Mouse (Mus musculus) intestine, embryonic 14.5 days (tissue): ENCODE data around the gene Crnn. TPM values are rescaled to one million over a fixed set of nuclear protein-coding genes. Genes with fewer than 3 reads are reported as not detected.

Source experiments
- ATAC-seq: fragments of 200-750 bp; cut with Nextera tagmentation; replicated peaks from 2 replicates; pipeline ENCODE4 v1.8.0; 2017; ENCODE audit warnings: low read depth, moderate number of reproducible peaks, moderate TSS enrichment, moderate library complexity; ENCODE audit not compliant: low FRiP score, low TSS enrichment
- DNase-seq: peaks from one replicate; pipeline ENCODE4 v3.0.0-alpha.2; 2018; ENCODE audit warnings: low spot score
- H3K27ac ChIP-seq: fragments of 300-500 bp; sonication (generic); 2 replicates; pipeline ENCODE4 v1.5.1; 2014; ENCODE audit warnings: low read depth, mild to moderate bottlenecking, control low read depth
- H3K27me3 ChIP-seq: fragments of 300-500 bp; sonication (generic); replicated peaks from 2 replicates; pipeline ENCODE4 v1.6.1; 2014; ENCODE audit warnings: low read length, control low read depth; ENCODE audit not compliant: control insufficient read depth, insufficient read depth
- H3K36me3 ChIP-seq: fragments of 300-500 bp; sonication (generic); 2 replicates; pipeline ENCODE4 v1.6.1; 2014; ENCODE audit warnings: low read length, control low read depth; ENCODE audit not compliant: control insufficient read depth, insufficient read depth
- H3K4me1 ChIP-seq: fragments of 300-500 bp; sonication (generic); replicated peaks from 2 replicates; pipeline ENCODE4 v1.6.1; 2014; ENCODE audit warnings: low read length, control low read depth, mixed read lengths; ENCODE audit not compliant: control insufficient read depth, insufficient read depth
- H3K4me2 ChIP-seq: fragments of 300-500 bp; sonication (generic); 2 replicates; pipeline ENCODE4 v1.6.1; 2014; ENCODE audit warnings: low read length
- H3K4me3 ChIP-seq: fragments of 300-500 bp; sonication (generic); 2 replicates; pipeline ENCODE4 v1.5.1; 2014; ENCODE audit warnings: low read depth, low read length, control low read depth, mixed read lengths
- H3K9ac ChIP-seq: fragments of 300-500 bp; sonication (generic); 2 replicates; pipeline ENCODE4 v1.6.1; 2014; ENCODE audit warnings: mild to moderate bottlenecking, low read length
- H3K9me3 ChIP-seq: fragments of 300-500 bp; sonication (generic); 2 replicates; pipeline ENCODE4 v1.6.1; 2016; ENCODE audit warnings: low read length, control low read depth; ENCODE audit not compliant: control insufficient read depth
- WGBS: fragments of 180-500 bp; shearing (Covaris S2); extraction: QIAGEN DNeasy Blood & Tissue Kit; methylation state at CpG from one replicate; pipeline ENCODE4 v1.1.7; 2014; 5-methylcytosine and 5-hydroxymethylcytosine counted together
- polyA plus RNA-seq: library from polyadenylated mRNA; unstranded; fragments of >200 nt; fragmentation: Nextera tagmentation; extraction: Ambion mirVana; gene quantifications from 2 replicates; pipeline ENCODE4 v1.2.1, GENCODE M21; 2014

Crnn gene
- polyA plus RNA-seq, 1 experiment from 2014 or later: not detected

- H3K27ac ChIP-seq: no peak overlapping the region
- no peaks in the 10 kb centered on the region for H3K9me3 ChIP-seq
- no peaks in the 10 kb centered on the region for H3K27me3 ChIP-seq
- no peak overlapping the region for H3K4me3 ChIP-seq
- DNase-seq: no peak
- H3K9ac ChIP-seq: no peak overlapping the region
- no peak overlapping the region for H3K4me2 ChIP-seq
- WGBS: 63% methylated on average over 1 of the region's 1 CpGs
- ATAC-seq: no peak
- H3K4me1 ChIP-seq: no peaks in the 10 kb centered on the region
- H3K36me3 ChIP-seq: no peaks in the 10 kb centered on the region
Measured at GRCm38 (mm10) chr3:93162996-93163592, 18.5 kb downstream of the Crnn start.

- H3K4me2 ChIP-seq: no peak overlapping the region
- no peaks in the 10 kb centered on the region for H3K36me3 ChIP-seq
- H3K4me1 ChIP-seq: no peaks in the 10 kb centered on the region
- no peaks in the 10 kb centered on the region for H3K9me3 ChIP-seq
- DNase-seq (no peak), ATAC-seq (no peak)
- H3K9ac ChIP-seq: no peak overlapping the region
- no peak overlapping the region for H3K4me3 ChIP-seq
- 89% methylated on average over 4 of the region's 4 CpGs for WGBS
- no peak overlapping the region for H3K27ac ChIP-seq
- no peaks in the 10 kb centered on the region for H3K27me3 ChIP-seq
Measured at GRCm38 (mm10) chr3:93180856-93181255, 36.3 kb downstream of the Crnn start.

GRCm38 (mm10) chr3:93196978-93197377 is 52.4 kb downstream of the Crnn start, which contains the start of gene Flg2:
Gene Flg2 (plus strand): TSS chr3:93197278.
- H3K9me3 ChIP-seq: no peaks in the 10 kb centered on the region
- H3K27ac ChIP-seq: no peak within 1 kb of the TSS
- WGBS: 86% methylated on average over 3 of the region's 3 CpGs
- no peaks in the 10 kb centered on the region for H3K36me3 ChIP-seq
- ATAC-seq (no peak), DNase-seq (no peak)
- no peak within 1 kb of the TSS for H3K9ac ChIP-seq
- no peaks in the 10 kb centered on the region for H3K27me3 ChIP-seq
- no peaks in the 10 kb centered on the region for H3K4me1 ChIP-seq
- no peak within 1 kb of the TSS for H3K4me2 ChIP-seq
- H3K4me3 ChIP-seq: no peak within 1 kb of the TSS

Other genes with a start within 250 kb of the Crnn start
- gene Lce3a, start 218.6 kb upstream of the Crnn start, polyA plus RNA-seq: not detected in 2 replicates
- gene Lce3b, start 211.8 kb upstream of the Crnn start, polyA plus RNA-seq: not detected in 2 replicates
- gene Lce3c, start 200.3 kb upstream of the Crnn start, polyA plus RNA-seq: 0.35 TPM in 1 of 2 replicates, not detected in the other
- not detected in 2 replicates for gene Lce3d, start 187.4 kb upstream of the Crnn start, polyA plus RNA-seq
- gene Lce3e, start 177.7 kb upstream of the Crnn start, polyA plus RNA-seq: not detected in 2 replicates
- gene Lce3f, start 152.6 kb upstream of the Crnn start, polyA plus RNA-seq: not detected in 2 replicates
- not detected in 2 replicates for gene Crct1, start 129.1 kb upstream of the Crnn start, polyA plus RNA-seq
- not detected in 2 replicates for gene Lce1m, start 125.7 kb upstream of the Crnn start, polyA plus RNA-seq
- gene Gm4858, start 76.0 kb upstream of the Crnn start, polyA plus RNA-seq: not detected in 2 replicates
- gene Flg2, start 52.5 kb downstream of the Crnn start, polyA plus RNA-seq: not detected in 2 replicates
- not detected in 2 replicates for gene Flg, start 128.7 kb downstream of the Crnn start, polyA plus RNA-seq
- gene Hrnr, start 175.0 kb downstream of the Crnn start, polyA plus RNA-seq: not detected in 2 replicates
- not detected in 2 replicates for gene Rptn, start 248.9 kb downstream of the Crnn start, polyA plus RNA-seq